Mouse (Mus musculus) thymus, postnatal 25 days (tissue): ENCODE results near the gene Pwwp2b.

ENCODE experiments used
- DNase-seq: peaks from one replicate; pipeline ENCODE4 v3.0.0; 2022

The Pwwp2b gene

GRCm38 (mm10) chr7:139226416-139226815, 21.9 kb upstream of the Pwwp2b start:
- no peak for DNase-seq

- DNase-seq = no peak
Observed at GRCm38 (mm10) chr7:139228447-139229171, 19.7 kb upstream of the Pwwp2b start.

- no peak for DNase-seq
Observed at GRCm38 (mm10) chr7:139229837-139230236, 18.4 kb upstream of the Pwwp2b start.

- DNase-seq = no peak
Observed at GRCm38 (mm10) chr7:139230241-139230640, 18.0 kb upstream of the Pwwp2b start.

- peak; percentile 94 for DNase-seq
Observed at GRCm38 (mm10) chr7:139233714-139234113, 14.6 kb upstream of the Pwwp2b start.

- DNase-seq = peak; percentile 34
Observed at GRCm38 (mm10) chr7:139234426-139235188, 13.7 kb upstream of the Pwwp2b start.

- no peak for DNase-seq
Observed at GRCm38 (mm10) chr7:139235651-139236358, 12.5 kb upstream of the Pwwp2b start.

GRCm38 (mm10) chr7:139239432-139239831, 8.8 kb upstream of the Pwwp2b start:
- no peak for DNase-seq

- no peak for DNase-seq
Observed at GRCm38 (mm10) chr7:139246086-139246485, 2.2 kb upstream of the Pwwp2b start.

GRCm38 (mm10) chr7:139246931-139247880, 1.1 kb upstream of the Pwwp2b start:
- DNase-seq = no peak

- no peak for DNase-seq
Observed at GRCm38 (mm10) chr7:139248615-139249405, 528 bp downstream of the Pwwp2b start.

- no peak for DNase-seq
Observed at GRCm38 (mm10) chr7:139249406-139250210, 1.3 kb downstream of the Pwwp2b start.

GRCm38 (mm10) chr7:139251881-139252301, 3.6 kb downstream of the Pwwp2b start:
- DNase-seq = no peak

GRCm38 (mm10) chr7:139252566-139252965, 4.3 kb downstream of the Pwwp2b start:
- DNase-seq = no peak

- no peak for DNase-seq
Observed at GRCm38 (mm10) chr7:139252986-139253385, 4.7 kb downstream of the Pwwp2b start.

- DNase-seq = no peak
Observed at GRCm38 (mm10) chr7:139253462-139253861, 5.2 kb downstream of the Pwwp2b start.

GRCm38 (mm10) chr7:139254626-139255025, 6.3 kb downstream of the Pwwp2b start:
- no peak for DNase-seq

GRCm38 (mm10) chr7:139257752-139258542, 9.7 kb downstream of the Pwwp2b start:
- DNase-seq = no peak

- DNase-seq = no peak
Observed at GRCm38 (mm10) chr7:139264337-139264736, 16.1 kb downstream of the Pwwp2b start.

GRCm38 (mm10) chr7:139265634-139266033, 17.4 kb downstream of the Pwwp2b start:
- no peak for DNase-seq
